Mouse (Mus musculus): ENCODE results near the gene Gm37240.

- TF ChIP-seq POLR2A (IDR thresholded peaks at IDR 0.05; ENCODE audit: insufficient read depth, low read length) (no peak), CTCF (IDR thresholded peaks at IDR 0.05; ENCODE audit: low read depth, low read length) (no peak)
Measured at GRCm38 (mm10) chr3:84967364-84967763, 920.0 kb downstream of the Gm37240 start.

Data from ES-Bruce4 (cell line).